Mouse (Mus musculus) olfactory bulb, adult 2 months (tissue): ENCODE data around the gene Stkld1.

Experiments used
- CTCF ChIP-seq: fragments of 200-500 bp; IDR thresholded peaks from 2 replicates; pipeline ENCODE4 v1.5.1; 2012; ENCODE audit warnings: low read depth, mild to moderate bottlenecking, low read length, moderate library complexity; ENCODE audit not compliant: insufficient read depth
- POLR2A ChIP-seq: fragments of 200-500 bp; IDR thresholded peaks from 2 replicates; pipeline ENCODE4 v1.6.1; 2012; ENCODE audit warnings: mild to moderate bottlenecking, low read depth, low read length, moderate library complexity; ENCODE audit not compliant: insufficient read depth

DNA sequence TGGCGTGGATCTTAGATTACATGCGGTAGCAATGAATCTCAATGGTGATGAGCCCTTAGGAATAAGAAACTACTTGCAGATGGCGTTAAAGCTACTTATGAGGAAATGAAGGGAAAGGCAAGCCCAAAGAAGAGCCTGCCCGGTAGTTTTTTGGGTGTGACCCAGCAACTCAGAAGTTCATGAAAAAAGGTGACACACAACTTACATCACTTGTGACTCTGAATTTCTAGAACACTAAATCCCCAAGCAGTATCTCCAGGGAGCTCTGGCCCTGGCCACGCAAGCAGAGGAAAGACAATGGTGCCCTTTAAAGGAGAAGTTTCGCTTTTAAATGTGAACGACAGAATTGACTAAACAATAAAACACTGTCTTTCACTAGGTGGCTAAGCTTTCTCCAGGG lies 30.5 kb upstream of the Stkld1 start:
- TF ChIP-seq POLR2A (no peak), CTCF (no peak)
